12 mouse cellular contexts compared by ENCODE assay signal in the genomic region with DNA sequence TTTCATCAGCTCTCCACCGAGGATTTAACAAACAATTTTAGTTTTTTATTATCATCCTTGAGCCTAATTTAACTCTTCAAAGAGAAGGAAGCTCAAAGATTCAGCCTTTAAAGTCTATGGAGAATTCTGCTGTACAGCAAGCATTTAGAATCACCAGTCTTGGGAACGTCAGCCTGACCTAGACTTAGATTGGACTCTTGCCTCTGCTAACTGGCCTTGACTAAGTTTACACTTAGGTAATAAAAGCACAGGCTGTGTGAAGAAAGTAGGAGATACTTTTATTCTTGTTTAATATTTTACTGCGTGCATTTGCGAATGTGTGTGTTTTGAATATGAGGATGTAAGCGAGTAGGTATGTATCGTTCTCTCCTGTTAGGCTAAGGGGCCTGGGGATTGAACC.
"Had no signal": no experiment of that assay in that cellular context is flagged by ENCODE, and none has a peak within 500 bp of the region (broad histone marks: within the 10 kb centered on the region; RNA-seq: fewer than 3 reads in every experiment).

No protein-coding gene starts in this region.

- ATAC-seq: midbrain, embryonic 16.5 days had no signal

- H3K27ac ChIP-seq: limb, embryonic 13.5 days; midbrain, embryonic 12.5 days; neural tube, embryonic 13.5 days had no signal

- DNase-seq: kidney, postnatal 4 days; left cerebral cortex, postnatal 4 days; retina, postnatal 1 day; right cerebral cortex, postnatal 4 days; thymus, postnatal 4 days had no signal

- H3K4me3 ChIP-seq: layer of hippocampus, adult 2 months; limb, embryonic 13.5 days; lung, embryonic 15.5 days; midbrain, embryonic 12.5 days; neural tube, embryonic 13.5 days; stomach, embryonic 15.5 days had no signal

- H3K9ac ChIP-seq: limb, embryonic 13.5 days; lung, embryonic 15.5 days; midbrain, embryonic 12.5 days; neural tube, embryonic 13.5 days; stomach, embryonic 15.5 days had no signal

- H3K9me3 ChIP-seq: limb, embryonic 13.5 days; lung, embryonic 15.5 days; midbrain, embryonic 12.5 days; neural tube, embryonic 13.5 days; stomach, embryonic 15.5 days had no signal

- H3K4me2 ChIP-seq: limb, embryonic 13.5 days; lung, embryonic 15.5 days; midbrain, embryonic 12.5 days; neural tube, embryonic 13.5 days had no signal

- H3K27me3 ChIP-seq: limb, embryonic 13.5 days; lung, embryonic 15.5 days; midbrain, embryonic 12.5 days; neural tube, embryonic 13.5 days; stomach, embryonic 15.5 days had no signal
